Mouse (Mus musculus) mature B cell (primary cell): Measurements from ENCODE around the gene Mcee.

ENCODE experiments used
- in situ Hi-C: fragments of 300-500 bp; cut with MboI; formaldehyde crosslinking; loops from 2 replicates; pipeline ENCODE4 v1.14.3; 2019

Gene Mcee

DNA sequence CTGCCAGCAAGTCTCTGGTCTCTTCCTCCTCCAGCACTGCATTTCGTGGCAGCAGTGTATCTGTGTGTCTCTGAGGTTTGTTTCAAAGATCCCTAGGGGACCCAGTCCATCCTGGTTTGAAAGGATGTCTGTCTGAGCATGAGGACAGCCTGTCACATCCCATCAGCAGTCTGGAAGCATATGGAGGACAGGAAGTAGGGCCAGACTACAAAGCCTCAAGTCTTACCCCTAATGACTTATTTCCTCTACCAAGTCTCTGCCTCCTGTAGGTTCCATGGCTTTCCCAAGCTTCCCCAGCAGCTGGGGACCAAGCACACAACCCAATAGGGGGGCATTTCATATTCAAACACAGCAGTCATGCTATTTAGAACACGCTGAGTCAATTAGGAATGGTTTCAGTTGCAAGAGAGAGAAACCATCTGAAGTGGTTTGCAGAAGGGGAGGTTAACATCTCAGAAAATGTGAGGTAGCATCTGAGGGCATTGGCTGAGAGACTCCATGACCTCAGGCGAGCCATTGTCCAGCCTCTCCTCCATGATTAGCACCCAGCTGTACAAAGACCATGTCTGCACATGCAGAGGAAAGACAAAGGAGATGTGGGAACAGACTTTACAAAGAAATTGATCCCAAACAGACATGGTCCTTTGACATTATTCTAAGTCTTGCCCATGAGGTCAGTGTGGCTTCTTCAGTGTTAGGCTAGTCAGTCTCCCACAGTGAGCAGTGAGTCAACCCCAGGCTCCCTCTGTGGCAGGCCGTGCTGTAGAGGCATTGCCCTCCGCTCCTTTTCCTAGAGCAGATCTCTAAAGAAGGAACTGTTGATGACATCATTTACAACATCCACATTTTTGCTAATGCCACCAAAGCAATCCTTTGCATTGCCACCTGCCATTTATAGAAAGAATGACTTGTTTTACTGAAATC, 47.5 kb downstream of the Mcee start:
- in situ Hi-C loops = no loop called here

DNA sequence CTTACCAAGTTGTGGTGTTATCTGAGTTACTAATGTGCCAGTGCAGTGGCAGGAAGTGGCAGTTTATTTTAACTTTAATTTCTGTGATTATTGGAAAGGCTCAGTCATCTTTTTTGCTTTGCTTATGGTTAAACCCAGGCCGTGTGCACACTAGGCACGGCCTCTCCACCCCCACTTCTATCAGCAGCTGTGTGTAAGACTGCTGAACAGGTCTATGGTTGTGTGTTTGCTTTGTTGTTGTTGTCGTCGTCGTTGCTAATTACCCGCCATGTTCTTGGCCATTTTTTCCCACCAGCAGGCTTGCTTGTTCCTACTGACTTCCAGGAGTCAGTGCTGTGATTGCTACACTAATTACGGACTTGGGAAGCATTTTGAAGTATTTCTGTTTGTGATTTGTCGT, 48.1 kb downstream of the Mcee start:
- in situ Hi-C loops = no loop called here

DNA sequence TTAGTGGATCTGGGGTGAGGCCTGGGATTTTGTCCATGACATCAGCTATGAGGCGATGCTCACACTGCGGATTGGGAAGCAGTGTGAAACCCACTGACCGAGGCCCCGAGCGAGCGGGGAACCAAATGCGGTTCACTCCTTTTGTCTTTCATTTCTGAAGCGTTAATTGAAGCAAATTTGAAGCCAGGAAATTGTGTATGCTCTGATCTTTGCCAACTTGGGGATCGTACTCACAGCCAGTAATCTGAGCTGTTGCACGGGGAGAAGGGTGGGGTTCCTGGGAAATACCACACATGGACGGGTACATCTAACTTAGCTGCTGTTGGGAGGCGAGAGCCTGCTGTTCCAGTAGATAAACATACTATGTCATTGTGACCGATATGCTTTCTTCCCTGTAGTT, 58.2 kb downstream of the Mcee start:
- in situ Hi-C loops = no loop called here

DNA sequence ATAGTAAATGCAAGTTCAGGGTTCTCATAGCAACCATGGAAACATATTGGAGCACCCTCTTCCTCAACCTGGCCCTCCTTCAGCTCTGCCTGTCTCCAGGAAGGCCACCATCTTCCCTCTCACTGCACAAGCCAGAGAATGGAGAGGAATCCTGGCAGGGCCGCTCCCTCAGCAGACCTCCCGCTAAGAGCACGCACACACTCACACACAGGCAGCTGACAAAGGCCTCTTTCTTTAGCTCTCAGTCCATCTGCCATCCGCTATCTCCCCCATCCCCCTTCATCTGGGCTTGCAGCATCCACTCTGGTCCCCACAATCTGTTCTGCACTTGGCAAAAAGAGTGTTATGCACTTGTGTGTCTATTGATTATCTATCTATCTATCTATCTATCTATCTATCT, 59.0 kb downstream of the Mcee start:
- in situ Hi-C loops = no loop called here

DNA sequence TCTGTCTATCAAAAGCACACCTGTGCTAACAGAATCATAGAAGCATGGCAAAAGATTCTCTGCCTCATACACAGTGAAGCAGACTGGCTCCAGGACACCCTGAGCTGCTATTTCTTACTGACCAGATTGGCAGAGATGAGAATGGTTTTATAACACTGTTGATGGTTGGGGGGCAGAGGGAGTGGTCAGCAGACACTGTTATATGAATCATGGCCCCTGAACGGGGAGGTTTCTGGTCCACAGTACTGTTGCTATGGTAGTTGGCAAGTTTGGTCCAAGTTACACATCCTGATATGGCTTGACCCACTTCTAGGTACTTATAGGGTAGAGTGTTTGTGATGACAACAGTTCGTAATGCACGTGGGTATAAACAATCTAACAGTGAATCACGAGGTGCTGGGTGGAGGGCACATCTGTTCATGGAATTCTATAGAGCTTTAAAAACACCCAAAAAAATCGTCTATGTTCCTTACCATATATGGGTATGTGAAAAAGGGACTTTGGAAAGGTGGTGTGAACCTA, 59.5 kb downstream of the Mcee start:
- in situ Hi-C loops = no loop called here

DNA sequence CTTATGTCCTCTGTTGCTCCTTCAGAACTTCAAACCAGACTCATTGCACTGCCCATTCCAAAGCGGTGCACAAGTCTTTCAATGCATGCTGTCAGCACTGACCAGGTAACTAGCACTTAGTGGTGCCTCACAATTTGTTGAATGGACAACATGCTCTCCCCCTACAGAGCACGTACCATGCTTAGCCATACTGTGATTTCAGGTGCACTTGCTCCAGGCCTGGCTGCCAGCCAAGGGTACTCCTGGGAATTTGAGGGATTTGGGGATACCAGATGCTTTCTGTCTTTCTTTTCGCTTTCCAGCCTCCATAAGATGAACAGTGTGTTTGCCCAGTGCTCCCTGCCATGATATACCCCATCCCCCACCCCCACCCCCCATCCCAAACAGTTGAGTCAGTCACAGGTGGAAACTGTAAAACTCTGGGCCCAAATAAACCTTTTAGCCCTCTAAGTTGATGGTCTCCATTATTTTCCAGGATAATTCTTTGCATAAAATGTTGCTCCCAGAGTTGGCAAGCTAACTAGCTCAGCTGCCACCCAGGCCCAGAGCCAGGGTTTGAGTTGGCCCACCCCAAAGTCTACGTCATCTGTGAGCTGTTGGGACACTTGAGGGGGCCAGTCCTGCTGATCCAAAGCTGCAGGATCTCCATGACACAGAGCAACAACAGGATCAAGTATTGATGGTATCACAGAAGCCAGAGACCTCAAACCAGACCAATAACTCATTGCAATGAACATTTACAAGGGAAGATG, 60.2 kb downstream of the Mcee start:
- in situ Hi-C loops = no loop called here

DNA sequence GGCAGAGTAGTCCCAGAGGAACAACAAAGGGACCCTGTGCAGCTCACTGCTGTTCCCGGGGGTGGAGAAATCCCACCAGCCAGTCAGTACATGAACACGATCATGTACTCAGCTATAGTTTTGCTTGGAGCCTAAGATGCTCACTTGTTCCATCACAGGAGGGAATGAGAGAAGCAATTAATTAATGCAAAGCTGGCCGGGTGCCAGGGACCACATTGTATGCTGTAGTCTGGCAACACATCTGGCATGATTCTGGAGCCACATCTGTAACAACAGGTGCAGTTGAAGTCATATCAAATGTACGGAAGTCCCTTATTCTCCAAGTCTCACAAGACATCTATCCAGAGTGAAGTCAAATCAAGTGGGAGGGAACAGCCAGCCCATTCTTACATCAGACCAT, 63.8 kb downstream of the Mcee start:
- in situ Hi-C loops = no loop called here

DNA sequence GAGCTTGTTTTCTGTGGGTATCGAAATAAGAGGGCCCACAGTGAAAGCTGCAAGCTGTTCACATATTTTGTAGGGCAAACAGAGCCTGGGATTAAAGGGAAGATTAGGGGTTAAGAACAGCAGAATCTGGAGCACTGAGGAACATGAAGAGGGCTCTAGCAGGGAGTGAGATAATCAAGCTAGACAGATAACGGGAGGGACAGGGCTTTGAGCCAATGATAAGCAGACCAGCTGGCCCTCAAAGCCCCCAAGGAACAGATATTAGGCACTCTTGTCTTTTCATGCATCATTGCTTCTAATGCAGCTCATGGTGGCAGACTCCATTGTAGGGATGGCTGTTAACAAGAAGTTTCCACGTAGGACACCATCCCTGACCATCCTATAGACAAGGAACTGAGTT, 64.3 kb downstream of the Mcee start:
- in situ Hi-C loops = no loop called here

DNA sequence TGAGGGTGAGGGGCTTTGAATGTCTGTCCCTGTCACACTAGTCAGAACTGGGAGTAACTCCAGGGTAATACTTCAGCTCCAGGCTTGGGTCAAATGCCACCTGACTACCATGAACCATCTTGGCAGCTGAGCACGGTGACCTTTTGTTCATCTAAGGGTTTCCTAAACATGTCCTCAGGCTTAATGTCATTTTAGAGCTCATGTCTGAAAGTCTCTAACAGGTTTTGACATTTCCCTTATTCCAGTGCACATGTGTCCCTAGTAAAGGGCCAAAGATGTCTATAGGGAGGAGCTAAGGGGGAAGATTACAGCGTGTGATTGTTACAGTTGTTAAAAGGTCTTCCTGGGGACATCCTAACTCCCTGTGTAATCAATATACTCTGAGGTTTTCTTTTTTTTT, 65.4 kb downstream of the Mcee start:
- in situ Hi-C loops = no loop called here
